Mouse (Mus musculus) cortical plate, adult 2 months (tissue): ENCODE results near the gene Gata5.

Source experiments
- CTCF ChIP-seq: fragments of 200-500 bp; IDR thresholded peaks from 2 replicates; pipeline ENCODE4 v1.5.1; 2011; ENCODE audit warnings: mild to moderate bottlenecking, control low read depth, low read length; ENCODE audit not compliant: insufficient read depth; ENCODE audit errors: extremely low read depth
- POLR2A ChIP-seq: fragments of 200-500 bp; IDR thresholded peaks from 2 replicates; pipeline ENCODE4 v1.6.1; 2011; ENCODE audit warnings: mild to moderate bottlenecking, low read length, control low read depth; ENCODE audit not compliant: insufficient read depth; ENCODE audit errors: extremely low read depth

DNA sequence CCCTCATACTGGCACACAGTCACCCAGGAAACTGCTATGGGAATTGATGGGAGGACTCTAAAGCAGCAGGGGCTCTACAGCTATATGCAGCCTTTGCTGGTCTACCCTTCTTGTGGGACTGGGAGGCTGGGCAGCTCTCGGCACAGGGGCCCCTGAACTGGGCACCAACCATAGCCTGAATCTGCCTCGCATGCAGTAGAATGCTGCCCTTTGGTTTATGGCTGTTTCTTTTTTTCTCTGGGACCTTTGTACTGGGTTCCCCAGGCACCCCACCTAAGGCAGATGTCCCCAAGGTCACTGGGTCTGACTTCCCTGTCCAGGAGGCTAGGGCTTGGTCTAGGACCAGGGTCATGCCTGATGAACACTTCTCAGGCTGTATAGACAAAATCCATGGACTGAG, 20.2 kb downstream of the Gata5 start:
- TF ChIP-seq CTCF = no peak
- no peak for TF ChIP-seq POLR2A
